Mouse (Mus musculus) heart, adult 2 months (tissue): ENCODE data around the gene Gm17324.

ENCODE experiments used
- CTCF ChIP-seq: fragments of 200-600 bp; IDR thresholded peaks from 2 replicates; pipeline ENCODE4 v1.8.1; 2022; ENCODE audit warnings: antibody characterized with exemption, mild to moderate bottlenecking, moderate library complexity
- POLR2A ChIP-seq: fragments of 200-500 bp; IDR thresholded peaks from 2 replicates; pipeline ENCODE4 v1.6.1; 2011; ENCODE audit warnings: mild to moderate bottlenecking, low read depth, low read length, control low read depth; ENCODE audit not compliant: insufficient read depth

DNA sequence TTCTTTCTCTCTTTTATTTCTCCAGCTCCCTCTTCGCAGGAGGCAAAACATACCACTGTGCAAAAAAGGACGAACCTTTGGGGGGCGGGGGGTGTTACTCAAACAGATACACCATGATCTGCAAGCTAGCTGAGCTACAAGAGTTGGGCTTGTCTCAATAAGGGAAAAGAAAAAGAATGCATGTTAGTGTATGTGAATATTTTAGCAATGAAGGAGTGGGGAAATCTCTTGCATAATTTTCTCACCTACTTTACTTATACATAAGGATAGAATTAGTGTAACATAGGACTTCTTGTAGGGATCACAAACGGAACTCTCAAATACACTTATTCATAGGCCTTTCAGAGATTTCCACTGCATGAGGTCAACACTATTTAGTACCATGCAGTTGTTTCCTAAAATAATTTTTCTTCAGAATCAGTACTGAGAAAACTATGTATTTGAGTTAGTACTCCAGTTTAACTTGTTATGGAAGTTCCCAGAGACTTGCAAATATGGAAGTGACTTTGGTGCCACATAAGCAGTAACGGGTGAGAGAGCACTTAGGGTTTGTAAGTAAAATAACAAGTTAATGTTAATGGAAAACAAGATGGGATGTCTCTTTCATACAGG, 26.3 kb upstream of the Gm17324 start:
- TF ChIP-seq POLR2A (no peak), CTCF (no peak)
